Mouse (Mus musculus) stomach, embryonic 16.5 days (tissue): ENCODE results near the gene Supt3. TPM values are rescaled to one million over a fixed set of nuclear protein-coding genes. Genes with fewer than 3 reads are reported as not detected.

ENCODE experiments used
- ATAC-seq: fragments of 200-750 bp; cut with Nextera tagmentation; 2 replicates; pipeline ENCODE4 v1.8.0; 2017; ENCODE audit warnings: moderate number of reproducible peaks, moderate TSS enrichment; ENCODE audit not compliant: insufficient read depth, low FRiP score
- H3K27ac ChIP-seq: fragments of 300-500 bp; sonication (generic); 2 replicates; pipeline ENCODE4 v1.5.1; 2014; ENCODE audit warnings: low read length
- H3K27me3 ChIP-seq: fragments of 300-500 bp; sonication (generic); 2 replicates; pipeline ENCODE4 v1.6.1; 2014; ENCODE audit warnings: low read length, control low read depth, mixed read lengths; ENCODE audit not compliant: control insufficient read depth, insufficient read depth
- H3K36me3 ChIP-seq: fragments of 300-500 bp; sonication (generic); 2 replicates; pipeline ENCODE4 v1.6.1; 2014; ENCODE audit warnings: low read length; ENCODE audit not compliant: control insufficient read depth, insufficient read depth
- H3K4me1 ChIP-seq: fragments of 300-500 bp; sonication (generic); 2 replicates; pipeline ENCODE4 v1.6.1; 2014; ENCODE audit warnings: low read length, control low read depth, mixed read lengths; ENCODE audit not compliant: control insufficient read depth, insufficient read depth
- H3K4me2 ChIP-seq: fragments of 300-500 bp; sonication (generic); 2 replicates; pipeline ENCODE4 v1.6.1; 2014; ENCODE audit warnings: low read depth, low read length, mixed read lengths
- H3K4me3 ChIP-seq: fragments of 300-500 bp; sonication (generic); replicated peaks from 2 replicates; pipeline ENCODE4 v1.5.1; 2014; ENCODE audit warnings: mild to moderate bottlenecking, low read length
- H3K9ac ChIP-seq: fragments of 300-500 bp; sonication (generic); 2 replicates; pipeline ENCODE4 v1.6.1; 2014; ENCODE audit warnings: low read length
- H3K9me3 ChIP-seq: fragments of 300-500 bp; sonication (generic); replicated peaks from 2 replicates; pipeline ENCODE4 v1.6.1; 2016; ENCODE audit warnings: low read length, control low read depth; ENCODE audit not compliant: control insufficient read depth
- WGBS: fragments of 180-500 bp; shearing (Covaris S2); extraction: QIAGEN DNeasy Blood & Tissue Kit; methylation state at CpG from one replicate; pipeline ENCODE4 v1.1.7; 2014; 5-methylcytosine and 5-hydroxymethylcytosine counted together
- polyA plus RNA-seq: library from polyadenylated mRNA; unstranded; fragments of >200 nt; fragmentation: Nextera tagmentation; extraction: Ambion mirVana; gene quantifications from 2 replicates; pipeline ENCODE4 v1.2.1, GENCODE M21; 2015

The Supt3 gene
- polyA plus RNA-seq, 1 experiment from 2014 or later, result 17.4 TPM

DNA sequence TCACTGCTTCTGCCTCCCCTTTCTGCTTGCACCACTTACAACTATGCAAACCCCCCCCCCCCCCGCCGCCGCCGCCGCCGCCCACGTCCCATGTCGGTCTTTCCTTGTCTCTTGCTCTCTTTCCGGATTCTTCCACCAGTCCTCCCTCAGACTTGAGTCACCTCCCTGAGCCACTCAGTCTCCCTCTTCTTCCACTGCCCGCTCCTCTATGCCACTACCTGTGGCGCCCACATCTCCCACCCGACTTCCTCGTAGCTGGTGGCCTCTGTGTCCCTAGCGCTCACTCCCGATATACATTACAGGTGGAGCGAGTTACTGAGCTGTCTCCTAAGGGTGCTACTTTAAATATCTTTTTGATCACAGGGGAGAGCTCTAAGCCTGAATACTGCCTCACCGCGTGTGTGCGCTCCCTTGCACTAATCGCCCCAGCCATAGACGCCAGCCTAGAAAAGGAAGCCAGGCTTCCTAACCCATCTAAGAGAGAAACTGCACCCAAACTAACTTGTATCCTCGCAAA lies 38.8 kb upstream of the Supt3 start:
- 6% methylated on average over 19 of the region's 22 CpGs for WGBS
- H3K4me3 ChIP-seq, result peak overlapping the region; percentile 19
- H3K27me3 ChIP-seq, result peaks cover 40% of the 10 kb centered on the region
- H3K4me1 ChIP-seq, result peaks cover 17% of the 10 kb centered on the region
- no peak overlapping the region for H3K27ac ChIP-seq
- peak overlapping the region; percentile 94 for H3K4me2 ChIP-seq
- H3K36me3 ChIP-seq, result no peaks in the 10 kb centered on the region
- H3K9ac ChIP-seq, result peak overlapping the region; percentile 19; the same call in 1 of the 2 replicates
- no peaks in the 10 kb centered on the region for H3K9me3 ChIP-seq
- no peak for ATAC-seq

DNA sequence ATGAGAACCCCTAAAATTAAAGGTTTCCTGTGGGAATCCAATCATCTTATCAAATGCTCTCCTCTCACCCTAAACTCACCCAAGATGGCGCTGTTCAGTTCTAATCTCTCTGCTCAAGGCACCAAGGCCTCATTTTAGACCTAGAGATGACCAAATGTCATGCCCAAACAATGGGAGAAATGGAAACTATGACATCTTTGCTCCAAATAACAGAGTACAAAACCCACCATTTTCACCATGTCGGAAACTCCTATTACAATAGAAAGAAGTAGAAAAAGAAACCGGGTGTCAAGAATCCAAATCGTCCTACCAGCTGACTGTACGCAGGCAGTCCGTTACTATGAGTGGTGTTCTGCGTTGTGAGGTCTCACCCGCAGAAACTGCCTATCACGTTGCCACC lies 34.7 kb upstream of the Supt3 start:
- Histone ChIP-seq H3K4me1 (peaks cover 3% of the 10 kb centered on the region), H3K9ac (no peak overlapping the region), H3K4me2 (no peak overlapping the region), H3K36me3 (no peaks in the 10 kb centered on the region), H3K27ac (no peak overlapping the region), H3K9me3 (no peaks in the 10 kb centered on the region), H3K27me3 (peaks cover 20% of the 10 kb centered on the region), H3K4me3 (no peak overlapping the region)
- ATAC-seq, result no peak
- 87% methylated on average over 9 of the region's 9 CpGs for WGBS

DNA sequence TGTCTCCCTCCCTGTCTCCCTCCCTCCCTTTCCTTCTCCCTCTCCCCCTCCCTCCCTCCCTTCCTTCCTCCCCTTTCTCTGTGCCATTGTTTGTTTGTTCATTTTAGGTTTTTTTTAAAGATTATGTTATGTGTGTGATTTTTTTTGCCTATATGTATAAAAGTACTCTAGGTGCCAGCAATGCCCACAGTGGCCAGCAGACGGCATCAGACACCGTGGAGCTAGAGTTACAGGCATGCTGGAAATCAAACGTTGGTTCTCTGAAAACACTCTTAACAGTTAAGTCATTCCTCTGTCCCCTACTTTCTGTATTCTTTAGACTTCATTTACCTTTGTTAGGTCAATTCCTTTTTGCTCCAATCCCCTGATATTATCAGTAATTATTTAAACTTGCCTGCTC lies 33.2 kb upstream of the Supt3 start:
- Histone ChIP-seq H3K4me2 (no peak overlapping the region), H3K9me3 (no peaks in the 10 kb centered on the region), H3K36me3 (no peaks in the 10 kb centered on the region), H3K4me1 (no peaks in the 10 kb centered on the region), H3K4me3 (no peak overlapping the region), H3K27ac (no peak overlapping the region), H3K9ac (no peak overlapping the region), H3K27me3 (peaks cover 8% of the 10 kb centered on the region)
- ATAC-seq, result no peak
- 52% methylated on average over 3 of the region's 3 CpGs for WGBS

DNA sequence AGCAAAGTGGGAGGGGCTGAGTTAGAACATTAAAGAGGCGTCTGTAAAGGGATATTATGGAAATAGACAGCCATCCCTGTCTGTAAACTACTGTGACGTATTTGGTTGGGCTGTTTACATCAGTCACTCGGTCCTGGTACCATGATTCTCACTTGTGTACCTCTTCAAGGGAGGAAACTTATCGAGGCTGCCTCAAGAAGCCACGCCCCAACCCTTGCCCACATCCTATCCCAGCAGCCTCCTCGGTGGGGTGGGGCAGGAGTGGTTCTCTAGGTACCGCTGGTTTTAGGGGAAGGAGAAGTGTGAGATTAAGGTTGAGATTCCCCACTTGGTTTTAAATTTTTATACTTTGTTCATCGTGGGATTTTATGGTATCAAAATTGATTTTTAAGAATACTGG lies 31.6 kb upstream of the Supt3 start:
- H3K4me2 ChIP-seq, result no peak overlapping the region
- no peaks in the 10 kb centered on the region for H3K4me1 ChIP-seq
- no peak overlapping the region for H3K27ac ChIP-seq
- no peak for ATAC-seq
- H3K9ac ChIP-seq, result no peak overlapping the region
- no peaks in the 10 kb centered on the region for H3K36me3 ChIP-seq
- WGBS, result 85% methylated on average over 8 of the region's 8 CpGs
- H3K9me3 ChIP-seq, result no peaks in the 10 kb centered on the region
- H3K27me3 ChIP-seq, result 0 out of 2 replicates have a peak, but pooled peaks cover 2% of the 10 kb centered on the region
- H3K4me3 ChIP-seq, result no peak overlapping the region

DNA sequence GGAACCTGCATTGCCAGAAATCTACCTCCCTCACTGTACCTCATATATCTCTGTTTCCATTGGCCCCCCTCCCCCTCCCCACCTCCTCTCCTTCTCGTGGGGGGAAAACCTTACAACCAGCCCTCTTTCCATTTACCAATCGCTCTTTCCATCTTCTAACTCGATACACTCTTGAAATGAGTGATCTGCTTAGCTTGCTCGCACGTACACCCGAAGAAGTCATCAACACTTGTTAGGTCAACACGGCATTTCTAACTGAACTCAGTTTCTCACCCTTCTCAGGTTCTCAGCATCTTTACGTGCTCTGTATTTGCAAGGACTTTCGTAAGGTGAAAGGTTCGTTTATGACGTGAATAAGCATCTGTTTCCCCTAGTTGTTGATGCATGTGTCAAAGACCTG lies 10.6 kb upstream of the Supt3 start:
- ATAC-seq, result no peak
- no peaks in the 10 kb centered on the region for H3K4me1 ChIP-seq
- H3K9me3 ChIP-seq, result no peaks in the 10 kb centered on the region
- 81% methylated on average over 11 of the region's 11 CpGs for WGBS
- no peak overlapping the region for H3K9ac ChIP-seq
- H3K4me2 ChIP-seq, result no peak overlapping the region
- no peaks in the 10 kb centered on the region for H3K27me3 ChIP-seq
- H3K4me3 ChIP-seq, result no peak overlapping the region
- H3K27ac ChIP-seq, result no peak overlapping the region
- no peaks in the 10 kb centered on the region for H3K36me3 ChIP-seq

DNA sequence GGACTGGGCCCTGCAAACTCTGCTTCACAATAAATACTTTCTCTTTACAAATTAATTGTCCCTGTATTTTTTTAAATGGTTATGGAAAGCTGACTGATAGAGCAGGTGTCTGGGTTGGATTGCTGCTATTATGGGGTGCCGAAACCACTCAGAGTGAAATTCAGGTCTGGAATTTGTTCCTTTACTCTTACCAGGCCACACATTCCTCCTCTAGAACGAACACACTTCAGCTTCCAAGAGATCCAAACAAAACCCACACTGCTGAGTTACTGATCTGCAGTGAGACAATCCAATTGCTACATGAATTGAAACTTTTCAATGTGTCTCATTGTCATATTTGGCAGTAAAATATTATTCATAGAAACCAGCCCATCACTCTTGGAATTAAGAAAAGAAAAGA lies 10.0 kb upstream of the Supt3 start:
- no peaks in the 10 kb centered on the region for H3K27me3 ChIP-seq
- H3K36me3 ChIP-seq, result no peaks in the 10 kb centered on the region
- no peak overlapping the region for H3K4me3 ChIP-seq
- no peak for ATAC-seq
- no peak overlapping the region for H3K27ac ChIP-seq
- H3K4me2 ChIP-seq, result no peak overlapping the region
- 56% methylated on average over 2 of the region's 2 CpGs for WGBS
- no peak overlapping the region for H3K9ac ChIP-seq
- no peaks in the 10 kb centered on the region for H3K4me1 ChIP-seq
- no peaks in the 10 kb centered on the region for H3K9me3 ChIP-seq

DNA sequence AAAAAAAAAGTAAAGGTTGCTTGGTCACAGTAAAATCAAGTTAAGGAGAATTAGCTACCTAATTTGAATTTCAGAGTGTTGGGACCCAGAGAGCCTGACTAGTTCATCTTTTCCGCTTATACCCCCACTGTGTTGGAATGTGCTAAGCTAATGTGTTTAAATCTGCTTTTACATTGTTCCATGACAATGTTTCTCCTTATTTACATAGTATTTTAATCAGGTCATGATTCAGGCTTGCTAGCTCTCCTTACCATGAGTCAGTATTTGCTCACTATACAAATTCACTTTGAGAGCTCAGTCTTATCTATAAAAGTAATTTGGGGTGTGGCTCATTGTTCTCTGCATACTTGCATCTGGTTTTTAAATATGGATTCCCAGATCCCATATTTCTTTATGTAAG lies 9.6 kb upstream of the Supt3 start:
- 72% methylated on average over 1 of the region's 1 CpGs for WGBS
- H3K9me3 ChIP-seq, result no peaks in the 10 kb centered on the region
- no peaks in the 10 kb centered on the region for H3K4me1 ChIP-seq
- H3K36me3 ChIP-seq, result no peaks in the 10 kb centered on the region
- H3K9ac ChIP-seq, result no peak overlapping the region
- H3K27me3 ChIP-seq, result no peaks in the 10 kb centered on the region
- H3K27ac ChIP-seq, result no peak overlapping the region
- H3K4me3 ChIP-seq, result no peak overlapping the region
- ATAC-seq, result peak; percentile 88
- no peak overlapping the region for H3K4me2 ChIP-seq

DNA sequence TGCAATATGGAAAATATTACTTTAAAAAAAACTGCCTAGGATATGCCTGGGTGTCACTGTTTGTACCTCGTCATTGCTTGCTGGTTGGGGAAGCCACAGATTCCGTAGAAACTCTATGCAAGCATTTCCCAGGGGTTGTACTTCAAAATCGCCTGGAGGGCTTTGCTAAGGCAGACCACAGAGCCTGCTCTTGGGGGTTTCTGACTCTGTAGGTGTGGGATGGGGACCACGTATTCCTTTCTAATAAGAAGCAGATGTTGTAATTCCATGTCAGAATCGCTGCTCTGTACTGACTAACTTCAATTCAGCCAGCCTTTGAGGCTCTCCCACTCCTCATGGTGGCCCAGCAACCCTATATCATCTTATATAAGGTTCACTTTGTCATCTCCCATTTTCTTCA lies 8.4 kb upstream of the Supt3 start:
- Histone ChIP-seq H3K27me3 (no peaks in the 10 kb centered on the region), H3K4me1 (no peaks in the 10 kb centered on the region), H3K9ac (no peak overlapping the region), H3K4me3 (no peak overlapping the region), H3K4me2 (no peak overlapping the region), H3K9me3 (no peaks in the 10 kb centered on the region), H3K36me3 (no peaks in the 10 kb centered on the region), H3K27ac (no peak overlapping the region)
- 66% methylated on average over 5 of the region's 5 CpGs for WGBS
- no peak for ATAC-seq

DNA sequence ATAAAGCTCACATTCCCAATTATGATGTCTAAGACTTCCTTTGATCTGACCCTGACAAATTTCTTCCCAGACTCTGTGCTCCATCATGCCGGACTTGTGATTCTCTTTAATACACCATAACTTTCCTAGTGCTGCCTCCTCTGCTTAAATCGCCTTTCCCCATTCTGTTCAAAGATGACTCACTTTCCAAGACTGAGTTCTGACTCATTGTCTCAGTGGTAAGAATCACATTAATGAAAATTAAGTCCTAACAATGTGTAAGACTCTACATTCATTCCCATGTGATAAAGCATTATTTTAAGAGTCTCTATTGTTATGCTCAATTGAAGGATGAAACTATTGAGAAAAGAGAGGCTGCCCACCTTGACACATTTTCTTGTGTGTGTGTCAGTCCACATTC lies 6.1 kb upstream of the Supt3 start:
- H3K9me3 ChIP-seq, result no peaks in the 10 kb centered on the region
- no peak overlapping the region for H3K4me3 ChIP-seq
- H3K27ac ChIP-seq, result no peak overlapping the region
- H3K4me2 ChIP-seq, result no peak overlapping the region
- no peak overlapping the region for H3K9ac ChIP-seq
- no peak for ATAC-seq
- WGBS, result 87% methylated on average over 2 of the region's 2 CpGs
- no peaks in the 10 kb centered on the region for H3K4me1 ChIP-seq
- no peaks in the 10 kb centered on the region for H3K36me3 ChIP-seq
- no peaks in the 10 kb centered on the region for H3K27me3 ChIP-seq

DNA sequence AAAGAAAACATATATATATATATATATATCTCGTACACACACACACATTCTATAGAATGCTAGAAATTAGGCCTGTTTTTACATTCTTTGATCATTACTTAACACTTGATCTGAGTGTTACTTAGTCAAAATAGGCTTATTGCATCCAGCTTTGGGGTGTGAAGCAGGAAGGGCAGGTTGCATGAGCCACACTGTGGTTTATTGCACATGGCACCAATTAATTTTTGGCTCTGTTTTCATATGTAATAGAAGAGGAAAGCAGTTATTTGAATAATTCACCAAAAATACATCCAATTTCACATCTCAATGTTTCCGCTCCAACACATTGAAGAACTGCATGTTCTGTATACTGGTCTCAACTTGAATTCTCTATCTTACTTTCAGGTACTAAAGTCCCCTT lies 4.4 kb upstream of the Supt3 start:
- Histone ChIP-seq H3K36me3 (no peaks in the 10 kb centered on the region), H3K4me3 (no peak overlapping the region), H3K27me3 (no peaks in the 10 kb centered on the region), H3K4me2 (no peak overlapping the region), H3K9me3 (no peaks in the 10 kb centered on the region), H3K4me1 (0 out of 2 replicates have a peak, but pooled peaks cover 4% of the 10 kb centered on the region), H3K9ac (no peak overlapping the region), H3K27ac (no peak overlapping the region)
- ATAC-seq, result no peak
- 91% methylated on average over 2 of the region's 2 CpGs for WGBS
